Mouse (Mus musculus) ES-Bruce4 (cell line): ENCODE results near the gene Sdk2. TPM values are rescaled to one million over a fixed set of nuclear protein-coding genes. Genes with fewer than 3 reads are reported as not detected.

Experiments
- H3K27ac ChIP-seq: 2 replicates; pipeline ENCODE4 v1.5.1; 2012; ENCODE audit warnings: low read length, inconsistent platforms; ENCODE audit not compliant: insufficient read depth
- H3K27me3 ChIP-seq: 2 replicates; pipeline ENCODE4 v1.6.1; 2012; ENCODE audit warnings: mild to moderate bottlenecking, low read length, inconsistent platforms; ENCODE audit not compliant: control insufficient read depth, poor library complexity, insufficient read depth, severe bottlenecking
- H3K36me3 ChIP-seq: 2 replicates; pipeline ENCODE4 v1.6.1; 2012; ENCODE audit warnings: inconsistent platforms, mild to moderate bottlenecking, low read length, moderate library complexity; ENCODE audit not compliant: control insufficient read depth, poor library complexity, insufficient read depth, severe bottlenecking
- H3K4me1 ChIP-seq: one replicate; pipeline ENCODE4 v1.8.1; 2011; ENCODE audit warnings: low read length; ENCODE audit not compliant: control insufficient read depth, insufficient read depth
- H3K4me3 ChIP-seq: 2 replicates; pipeline ENCODE4 v1.5.1; 2011; ENCODE audit warnings: low read depth, mild to moderate bottlenecking, low read length
- H3K9ac ChIP-seq: 2 replicates; pipeline ENCODE4 v1.6.1; 2012; ENCODE audit warnings: low read depth, mild to moderate bottlenecking, inconsistent platforms; ENCODE audit not compliant: poor library complexity, severe bottlenecking
- H3K9me3 ChIP-seq: replicated peaks from 2 replicates; pipeline ENCODE4 v1.6.1; 2012; ENCODE audit warnings: mild to moderate bottlenecking, low read length, inconsistent platforms; ENCODE audit not compliant: control insufficient read depth, poor library complexity, insufficient read depth, severe bottlenecking
- CTCF ChIP-seq: IDR thresholded peaks from one replicate; pipeline ENCODE4 v1.8.1; 2011; ENCODE audit warnings: low read depth, low read length
- EP300 ChIP-seq: IDR thresholded peaks from 2 replicates; pipeline ENCODE4 v1.6.1; 2011; ENCODE audit warnings: low read depth, low read length; ENCODE audit not compliant: insufficient read depth
- POLR2A ChIP-seq: IDR thresholded peaks from one replicate; pipeline ENCODE4 v1.8.1; 2011; ENCODE audit warnings: low read length; ENCODE audit not compliant: insufficient read depth
- polyA plus RNA-seq: library from polyadenylated mRNA; stranded (reverse); fragments of >200 nt; gene quantifications from 2 replicates; pipeline ENCODE4 v1.2.4, GENCODE M21; 2011; ENCODE audit warnings: low read depth; ENCODE audit not compliant: missing spikeins, insufficient read depth, insufficient read length

Gene Sdk2
- polyA plus RNA-seq, 1 experiment: 0.87 TPM

DNA sequence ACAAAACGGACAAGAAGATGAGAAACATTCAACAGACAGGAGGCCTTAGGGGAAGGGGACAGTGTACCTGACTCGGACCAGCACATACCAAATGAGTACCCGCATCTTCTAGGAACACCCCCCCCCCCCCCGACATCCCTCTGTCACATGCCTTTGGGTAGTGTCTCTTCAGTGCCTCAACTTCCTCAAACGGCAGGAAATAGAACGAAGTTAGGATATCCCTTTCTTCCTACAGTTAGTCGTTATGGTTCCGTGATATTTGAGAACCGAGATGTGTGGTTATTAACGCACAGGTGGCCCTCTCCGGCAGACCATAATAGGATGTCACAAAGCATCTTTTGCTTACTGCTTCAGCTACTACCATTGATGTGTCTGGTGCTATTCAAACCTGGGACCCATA lies 279.8 kb downstream of the Sdk2 start:
- H3K27ac ChIP-seq: no peak overlapping the region
- TF ChIP-seq CTCF: no peak
- no peak for TF ChIP-seq EP300
- no peak for TF ChIP-seq POLR2A
- no peak overlapping the region for H3K9ac ChIP-seq
- H3K9me3 ChIP-seq: no peaks in the 10 kb centered on the region
- peaks cover 9% of the 10 kb centered on the region for H3K4me1 ChIP-seq
- H3K36me3 ChIP-seq: no peaks in the 10 kb centered on the region
- H3K4me3 ChIP-seq: no peak overlapping the region
- no peaks in the 10 kb centered on the region for H3K27me3 ChIP-seq

DNA sequence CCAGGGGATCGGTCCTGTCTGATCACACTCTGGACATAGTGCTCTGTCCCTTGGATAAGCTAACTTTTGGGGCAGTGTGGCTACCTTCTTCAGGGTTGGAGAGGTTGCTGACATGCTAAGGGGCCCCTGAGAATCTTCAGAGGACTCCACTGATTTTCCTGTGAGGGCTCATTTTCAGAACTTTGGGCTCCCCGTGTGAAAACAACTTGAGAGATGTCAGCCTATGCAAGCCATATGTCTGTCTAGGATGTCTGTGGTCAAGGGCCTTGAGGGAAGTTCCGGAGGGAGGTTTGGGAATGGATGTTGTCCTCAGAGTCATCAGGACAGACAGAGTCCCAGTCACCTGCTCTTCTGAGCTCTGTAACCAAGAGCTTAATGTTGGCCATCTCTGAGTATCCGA lies 280.5 kb downstream of the Sdk2 start:
- TF ChIP-seq CTCF (no peak), EP300 (no peak), POLR2A (no peak)
- H3K9ac ChIP-seq: peak overlapping the region; percentile 65
- no peaks in the 10 kb centered on the region for H3K9me3 ChIP-seq
- H3K36me3 ChIP-seq: no peaks in the 10 kb centered on the region
- H3K4me3 ChIP-seq: no peak overlapping the region
- no peaks in the 10 kb centered on the region for H3K27me3 ChIP-seq
- peaks cover 9% of the 10 kb centered on the region for H3K4me1 ChIP-seq
- H3K27ac ChIP-seq: 0 out of 2 replicates have a peak overlapping the region, but pooled peaks have one; percentile 72

DNA sequence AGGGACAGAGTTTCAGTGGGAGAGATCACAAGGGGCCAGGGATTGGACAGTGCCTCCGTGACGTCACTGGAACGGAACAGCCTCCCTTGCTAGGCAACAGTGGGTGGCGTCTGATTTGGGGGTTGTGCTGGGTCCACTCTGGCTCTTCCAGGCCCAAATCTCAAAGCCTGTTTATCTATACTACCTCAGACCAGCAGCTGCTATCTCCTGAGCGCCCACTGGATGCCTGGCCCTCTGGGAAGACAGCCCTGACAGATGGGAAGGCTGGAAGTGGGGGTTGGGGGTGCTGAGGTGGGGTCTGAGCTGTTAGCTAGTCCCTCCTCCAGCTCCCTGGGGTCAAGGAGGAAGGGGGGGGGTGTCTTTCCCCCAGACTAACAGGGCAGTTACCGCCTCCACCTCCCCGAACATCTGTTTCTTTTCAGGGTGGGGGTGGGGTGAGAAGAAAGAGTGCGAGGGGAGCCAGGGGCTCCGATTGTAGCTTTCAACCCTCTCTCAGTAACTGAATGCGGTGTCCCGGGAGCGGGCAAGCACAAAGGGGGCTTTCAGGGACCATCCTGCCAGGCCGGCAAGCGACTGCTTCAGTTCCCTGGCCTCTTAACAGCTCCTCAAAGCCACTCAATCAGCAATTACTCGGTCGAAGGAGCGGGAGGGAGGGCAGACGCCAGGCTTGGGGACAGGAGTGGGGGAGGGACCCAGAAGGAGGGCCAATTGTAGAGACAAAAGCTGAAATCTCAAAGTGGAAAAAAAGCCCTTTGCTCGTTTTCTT lies 281.3 kb downstream of the Sdk2 start:
- Histone ChIP-seq H3K9me3 (no peaks in the 10 kb centered on the region), H3K36me3 (no peaks in the 10 kb centered on the region), H3K9ac (peak overlapping the region; percentile 65), H3K4me1 (peaks cover 7% of the 10 kb centered on the region), H3K27ac (peak overlapping the region; percentile 72), H3K27me3 (no peaks in the 10 kb centered on the region), H3K4me3 (peak overlapping the region; percentile 55)
- TF ChIP-seq EP300 (peak; percentile 61; the same call in 1 of the 2 replicates), CTCF (no peak), POLR2A (no peak)

DNA sequence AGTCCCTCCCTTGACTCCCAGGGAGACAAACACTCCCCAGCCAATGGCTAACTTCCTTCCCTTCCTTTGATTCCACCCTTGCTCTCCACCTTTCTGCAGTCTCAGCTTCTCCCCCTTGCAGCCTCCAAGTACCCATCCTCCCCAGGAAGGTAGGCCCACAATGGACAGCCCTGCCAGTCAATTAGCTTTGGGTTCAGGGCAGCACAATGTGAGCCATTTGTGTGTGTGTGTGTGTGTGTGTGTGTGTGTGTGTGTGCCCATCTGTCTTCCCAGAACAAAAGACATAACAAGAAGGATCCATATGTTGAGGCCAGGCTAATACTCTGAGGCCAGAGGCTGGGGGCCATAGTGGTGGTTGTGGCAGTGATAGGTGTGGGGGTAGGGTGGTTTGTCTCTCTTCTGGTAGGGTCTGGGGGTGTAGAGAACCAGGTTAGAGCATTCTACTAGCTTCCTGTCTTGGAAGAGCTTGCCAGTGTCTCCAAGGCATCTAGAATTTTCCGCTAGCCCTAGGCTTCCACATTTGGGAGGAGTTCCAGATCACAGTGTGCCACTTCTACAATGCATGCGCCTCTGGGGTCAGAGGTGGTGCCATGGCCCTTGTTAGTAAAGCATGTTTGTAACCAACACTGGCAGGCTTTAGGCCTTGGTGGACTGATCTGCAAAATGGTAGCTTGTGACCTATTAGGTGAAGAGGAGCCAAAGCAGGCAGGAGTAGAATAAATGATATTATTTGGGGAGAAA lies 282.0 kb downstream of the Sdk2 start:
- H3K9ac ChIP-seq: 0 out of 2 replicates have a peak overlapping the region, but pooled peaks have one; percentile 6
- no peaks in the 10 kb centered on the region for H3K27me3 ChIP-seq
- no peaks in the 10 kb centered on the region for H3K36me3 ChIP-seq
- peaks cover 11% of the 10 kb centered on the region for H3K4me1 ChIP-seq
- H3K4me3 ChIP-seq: no peak overlapping the region
- no peaks in the 10 kb centered on the region for H3K9me3 ChIP-seq
- H3K27ac ChIP-seq: peak overlapping the region; percentile 69
- TF ChIP-seq POLR2A (no peak), CTCF (no peak), EP300 (no peak)

DNA sequence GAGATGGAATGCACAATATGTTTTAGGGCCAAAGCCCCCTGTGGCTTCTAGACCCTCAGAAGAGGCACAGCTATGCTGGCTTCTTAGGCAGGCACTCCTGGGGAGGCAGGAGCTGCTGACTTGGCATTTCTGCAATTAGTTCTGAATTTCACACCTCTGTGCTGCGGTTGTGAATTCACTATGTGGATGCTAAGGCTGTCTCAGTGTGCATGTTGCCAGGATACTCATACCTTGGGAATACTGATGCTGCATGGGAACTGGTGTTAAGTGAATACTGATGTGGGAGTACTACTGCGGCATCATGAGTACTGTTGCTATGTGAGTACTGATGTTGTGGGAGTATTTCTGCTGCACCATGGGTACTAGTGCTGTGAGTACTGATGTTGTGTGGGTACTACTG lies 284.4 kb downstream of the Sdk2 start:
- no peak for TF ChIP-seq CTCF
- TF ChIP-seq EP300: no peak
- no peak for TF ChIP-seq POLR2A
- no peak overlapping the region for H3K27ac ChIP-seq
- H3K9me3 ChIP-seq: no peaks in the 10 kb centered on the region
- H3K4me3 ChIP-seq: no peak overlapping the region
- H3K4me1 ChIP-seq: peaks cover 11% of the 10 kb centered on the region
- H3K9ac ChIP-seq: no peak overlapping the region
- H3K36me3 ChIP-seq: no peaks in the 10 kb centered on the region
- H3K27me3 ChIP-seq: no peaks in the 10 kb centered on the region

DNA sequence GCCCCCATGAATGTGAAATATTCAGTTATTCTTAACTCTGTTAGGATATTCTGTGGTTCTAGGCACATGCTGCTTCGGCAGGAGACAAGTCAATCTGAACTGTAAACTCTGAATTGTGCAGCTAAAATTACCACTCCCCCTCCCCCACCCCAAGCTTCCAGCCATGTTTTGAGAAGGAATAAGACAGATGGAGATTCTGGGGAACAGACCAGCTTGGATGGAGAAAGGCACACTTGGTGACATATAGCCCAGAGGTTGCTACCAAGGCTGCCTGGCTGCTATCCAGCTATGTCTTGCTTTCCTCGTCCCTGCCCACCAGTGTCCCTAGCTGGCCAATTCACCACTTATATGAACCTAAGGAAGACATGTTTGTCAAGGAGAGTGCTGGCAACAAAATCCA lies 284.8 kb downstream of the Sdk2 start:
- Histone ChIP-seq H3K36me3 (no peaks in the 10 kb centered on the region), H3K27me3 (no peaks in the 10 kb centered on the region), H3K4me1 (peaks cover 9% of the 10 kb centered on the region), H3K9ac (no peak overlapping the region), H3K4me3 (no peak overlapping the region), H3K9me3 (no peaks in the 10 kb centered on the region), H3K27ac (no peak overlapping the region)
- TF ChIP-seq CTCF (no peak), POLR2A (no peak), EP300 (no peak)
